Mouse (Mus musculus) kidney, embryonic 15.5 days (tissue): Measurements from ENCODE around the gene Sdcbp2. TPM values are rescaled to one million over a fixed set of nuclear protein-coding genes. Genes with fewer than 3 reads are reported as not detected.

Source experiments
- ATAC-seq: fragments of 200-750 bp; cut with Nextera tagmentation; replicated peaks from 2 replicates; pipeline ENCODE4 v1.8.0; 2017; ENCODE audit warnings: moderate TSS enrichment; ENCODE audit not compliant: low FRiP score
- H3K27ac ChIP-seq: fragments of 300-500 bp; sonication (generic); 2 replicates; pipeline ENCODE4 v1.5.1; 2015; ENCODE audit warnings: mild to moderate bottlenecking, inconsistent platforms
- H3K27me3 ChIP-seq: fragments of 300-500 bp; sonication (generic); 2 replicates; pipeline ENCODE4 v1.6.1; 2015; ENCODE audit warnings: inconsistent platforms
- H3K36me3 ChIP-seq: fragments of 300-500 bp; sonication (generic); 2 replicates; pipeline ENCODE4 v1.6.1; 2015; ENCODE audit warnings: inconsistent platforms
- H3K4me1 ChIP-seq: fragments of 300-500 bp; sonication (generic); 2 replicates; pipeline ENCODE4 v1.6.1; 2015; ENCODE audit warnings: inconsistent platforms
- H3K4me2 ChIP-seq: fragments of 300-500 bp; sonication (generic); 2 replicates; pipeline ENCODE4 v1.6.1; 2015; ENCODE audit warnings: moderate library complexity, mild to moderate bottlenecking, inconsistent platforms
- H3K4me3 ChIP-seq: fragments of 300-500 bp; sonication (generic); replicated peaks from 2 replicates; pipeline ENCODE4 v1.5.1; 2015; ENCODE audit warnings: mild to moderate bottlenecking, inconsistent platforms
- H3K9ac ChIP-seq: fragments of 300-500 bp; sonication (generic); 2 replicates; pipeline ENCODE4 v1.6.1; 2015; ENCODE audit warnings: mild to moderate bottlenecking, inconsistent platforms
- H3K9me3 ChIP-seq: fragments of 300-500 bp; sonication (generic); replicated peaks from 2 replicates; pipeline ENCODE4 v1.6.1; 2016; ENCODE audit warnings: inconsistent platforms
- WGBS: fragments of 180-500 bp; shearing (Covaris S2); methylation state at CpG from one replicate; pipeline ENCODE4 v1.1.7; 2015; ENCODE audit warnings: mixed read lengths; 5-methylcytosine and 5-hydroxymethylcytosine counted together
- polyA plus RNA-seq: library from polyadenylated mRNA; unstranded; fragments of >200 nt; fragmentation: Nextera tagmentation; extraction: Ambion mirVana; gene quantifications from 2 replicates; pipeline ENCODE4 v1.2.1, GENCODE M21; 2015

The Sdcbp2 gene
- polyA plus RNA-seq, 1 experiment from 2014 or later: 1.4 TPM

DNA sequence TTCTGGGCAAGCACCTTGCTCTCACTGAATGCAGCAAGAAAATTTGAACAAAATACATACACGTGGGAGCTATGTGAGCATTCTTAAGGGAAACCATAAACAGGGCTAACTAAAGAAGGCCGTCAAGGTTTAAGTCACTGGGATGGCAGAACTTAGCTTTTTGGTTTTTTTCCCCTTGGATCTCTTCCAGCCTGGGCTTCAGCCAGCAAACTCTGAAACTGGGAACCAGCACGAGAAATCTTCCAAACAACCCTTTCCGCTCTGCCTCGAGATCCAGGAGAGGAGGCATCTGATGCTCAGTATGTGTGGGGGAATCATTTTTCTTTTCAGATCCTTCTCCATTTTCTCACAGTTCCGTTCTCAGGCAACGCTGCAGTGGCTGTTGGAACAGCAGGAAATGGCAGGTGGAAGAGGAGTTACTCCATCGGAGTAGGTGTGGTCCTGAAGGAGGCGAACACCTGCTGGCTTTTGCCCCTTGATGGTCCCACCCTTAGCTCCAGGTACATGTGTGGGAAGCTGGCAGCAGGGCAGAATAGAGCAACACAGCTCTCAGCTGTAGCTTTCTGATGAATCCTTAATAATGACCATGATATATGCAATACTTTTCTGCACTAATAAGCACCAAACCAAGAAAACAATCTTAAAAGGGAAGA, 63.1 kb downstream of the Sdcbp2 start:
- no peaks in the 10 kb centered on the region for H3K9me3 ChIP-seq
- H3K4me3 ChIP-seq: no peak overlapping the region
- H3K27me3 ChIP-seq: peaks cover 34% of the 10 kb centered on the region
- H3K36me3 ChIP-seq: no peaks in the 10 kb centered on the region
- no peak overlapping the region for H3K27ac ChIP-seq
- WGBS: 67% methylated on average over 9 of the region's 9 CpGs
- no peak overlapping the region for H3K9ac ChIP-seq
- peaks cover 10% of the 10 kb centered on the region for H3K4me1 ChIP-seq
- ATAC-seq: no peak
- H3K4me2 ChIP-seq: no peak overlapping the region

DNA sequence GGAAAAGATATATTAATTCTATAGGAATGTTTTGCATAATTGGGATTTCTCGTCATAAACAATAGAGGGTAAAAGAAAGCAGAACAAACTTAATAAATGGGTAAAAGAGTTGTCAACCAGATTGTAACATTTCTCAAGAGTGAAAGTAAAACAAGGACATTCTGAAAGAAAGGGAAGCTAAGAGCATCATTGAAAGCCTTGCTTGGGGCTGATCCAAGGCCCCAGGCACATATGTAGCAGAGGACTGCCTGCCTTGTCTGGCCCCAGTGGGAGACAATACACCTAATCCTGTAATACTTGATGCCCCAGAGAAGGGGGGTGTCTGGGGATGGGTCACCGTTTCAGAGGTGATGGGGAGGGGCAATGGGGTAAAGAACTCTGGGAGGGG, 63.6 kb downstream of the Sdcbp2 start:
- Histone ChIP-seq H3K4me1 (peaks cover 10% of the 10 kb centered on the region), H3K4me3 (no peak overlapping the region), H3K27ac (no peak overlapping the region), H3K4me2 (no peak overlapping the region), H3K9ac (no peak overlapping the region), H3K27me3 (peaks cover 29% of the 10 kb centered on the region), H3K36me3 (no peaks in the 10 kb centered on the region), H3K9me3 (no peaks in the 10 kb centered on the region)
- 76% methylated on average over 2 of the region's 2 CpGs for WGBS
- no peak for ATAC-seq

Other genes with a start within 250 kb of the Sdcbp2 start
- not detected in 2 replicates for gene 4921509C19Rik, start 96.5 kb upstream of the Sdcbp2 start, polyA plus RNA-seq
- gene Nsfl1c, start 78.4 kb upstream of the Sdcbp2 start, polyA plus RNA-seq: 248 TPM in 2 replicates
- 707 and 718 TPM in 2 replicates for gene Fkbp1a, start 30.1 kb upstream of the Sdcbp2 start, polyA plus RNA-seq
- gene Snph, start 60.0 kb downstream of the Sdcbp2 start, polyA plus RNA-seq: 0.59 and 0.95 TPM in 2 replicates
- gene Rad21l, start 95.9 kb downstream of the Sdcbp2 start, polyA plus RNA-seq: not detected in 2 replicates
- gene Tmem74b, start 129.4 kb downstream of the Sdcbp2 start, polyA plus RNA-seq: 0.95 and 1.5 TPM in 2 replicates
- gene Psmf1, start 171.6 kb downstream of the Sdcbp2 start, polyA plus RNA-seq: 42.2 and 43.0 TPM in 2 replicates